Mouse (Mus musculus): ENCODE results near the gene Fzr1.

- TF ChIP-seq CTCF (IDR thresholded peaks at IDR 0.05; ENCODE audit: low read depth) (no peak), EP300 (optimal IDR thresholded peaks at IDR 0.05) (no peak)
Observed at GRCm38 (mm10) chr10:81345162-81345534, 33.2 kb downstream of the Fzr1 start.

Measured in stomach, postnatal 0 days (tissue).